Mouse (Mus musculus) layer of hippocampus, postnatal 14 days (tissue): ENCODE measurements around the gene Duox2. TPM values are rescaled to one million over a fixed set of nuclear protein-coding genes. Genes with fewer than 3 reads are reported as not detected.

ENCODE experiments used
- DNase-seq, 2 experiments: peaks; one replicate each; pipeline ENCODE4 v3.0.0; 2021 to 2022; ENCODE audit warnings: low spot score in 2 of 2, mixed read lengths in 1 of 2
- total RNA-seq, 2 experiments: library from RNA; stranded (reverse); gene quantifications; 2 replicates each; pipeline ENCODE4 v1.2.3; 2021

Gene Duox2
- total RNA-seq, 2 experiments from 2014 or later, result 0.09 TPM; not detected in 1

GRCm38 (mm10) chr2:122302574-122303241 lies 4.5 kb upstream of the Duox2 start:
- peak; percentile 46 to 76 for DNase-seq

- DNase-seq, result no peak
Measured at GRCm38 (mm10) chr2:122301921-122302573, 3.8 kb upstream of the Duox2 start.

- no peak for DNase-seq
Measured at GRCm38 (mm10) chr2:122301081-122301920, 3.1 kb upstream of the Duox2 start.

- DNase-seq, result no peak
Measured at GRCm38 (mm10) chr2:122300656-122301020, 2.4 kb upstream of the Duox2 start.

DNA sequence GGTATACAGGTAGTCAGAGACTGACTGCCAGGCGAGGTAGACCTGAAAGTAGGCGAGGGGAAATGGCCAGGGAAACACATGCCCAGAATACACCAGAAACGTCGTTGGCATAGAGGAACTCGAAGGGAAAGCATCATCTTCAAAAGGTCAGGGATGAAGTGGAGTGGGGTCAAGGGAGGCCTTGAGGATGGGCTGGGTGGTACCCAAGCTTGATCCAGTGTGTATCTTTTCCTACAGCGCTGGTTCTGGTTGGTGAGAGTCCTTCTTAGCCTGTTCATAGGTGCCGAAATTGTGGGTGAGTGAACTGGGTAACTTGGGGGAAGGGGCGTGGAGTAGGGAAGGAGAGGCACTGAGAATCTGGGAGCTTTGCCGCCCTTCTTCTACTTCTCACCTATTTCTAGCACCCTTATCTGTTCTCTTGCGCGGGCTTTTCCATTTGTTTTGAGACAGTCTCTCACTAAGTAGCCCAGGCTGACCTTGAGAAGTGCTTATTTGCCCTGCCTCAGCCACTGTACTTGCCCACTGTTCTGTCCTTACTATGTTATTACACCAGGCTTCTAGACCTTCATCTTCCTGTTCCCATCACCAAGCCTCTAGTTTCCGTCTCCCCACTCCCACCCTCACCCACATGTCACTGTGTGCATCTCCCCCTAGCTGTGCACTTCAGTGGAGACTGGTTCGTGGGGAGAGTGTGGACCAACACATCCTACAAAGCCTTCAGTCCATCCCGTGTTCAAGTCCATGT lies 1.8 kb upstream of the Duox2 start:
- no peak for DNase-seq

- no peak for DNase-seq
Measured at GRCm38 (mm10) chr2:122298596-122299490, 594 bp upstream of the Duox2 start, which contains the start of gene Duoxa2. Duoxa2 (plus strand) TSS chr2:122298900.

GRCm38 (mm10) chr2:122297271-122298095 lies 766 bp downstream of the Duox2 start:
- no peak for DNase-seq

- DNase-seq, result no peak
Measured at GRCm38 (mm10) chr2:122294916-122295315, 3.3 kb downstream of the Duox2 start.

GRCm38 (mm10) chr2:122286137-122286536 lies 12.1 kb downstream of the Duox2 start:
- DNase-seq, result no peak

DNA sequence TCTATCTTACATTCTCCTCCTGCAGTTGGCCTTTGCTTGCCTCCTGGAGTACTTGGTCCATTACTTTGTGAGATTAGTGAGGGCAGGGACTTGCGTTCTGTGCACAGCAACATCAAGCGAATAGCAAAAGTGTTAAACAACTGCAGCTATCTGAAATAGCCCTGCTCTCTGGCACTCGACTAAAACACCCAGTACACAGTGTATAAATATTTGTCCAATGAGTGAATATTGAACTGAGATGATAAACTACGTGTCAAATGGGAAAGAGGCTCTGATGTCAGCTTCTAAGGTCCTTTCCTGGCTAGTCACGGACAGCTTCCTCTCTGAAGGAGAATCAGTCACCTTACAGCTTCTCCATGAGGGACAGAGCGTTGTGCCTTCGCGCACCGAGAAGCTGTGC lies 14.2 kb downstream of the Duox2 start:
- DNase-seq, result no peak

- no peak for DNase-seq
Measured at GRCm38 (mm10) chr2:122278769-122279168, 19.5 kb downstream of the Duox2 start.

DNA sequence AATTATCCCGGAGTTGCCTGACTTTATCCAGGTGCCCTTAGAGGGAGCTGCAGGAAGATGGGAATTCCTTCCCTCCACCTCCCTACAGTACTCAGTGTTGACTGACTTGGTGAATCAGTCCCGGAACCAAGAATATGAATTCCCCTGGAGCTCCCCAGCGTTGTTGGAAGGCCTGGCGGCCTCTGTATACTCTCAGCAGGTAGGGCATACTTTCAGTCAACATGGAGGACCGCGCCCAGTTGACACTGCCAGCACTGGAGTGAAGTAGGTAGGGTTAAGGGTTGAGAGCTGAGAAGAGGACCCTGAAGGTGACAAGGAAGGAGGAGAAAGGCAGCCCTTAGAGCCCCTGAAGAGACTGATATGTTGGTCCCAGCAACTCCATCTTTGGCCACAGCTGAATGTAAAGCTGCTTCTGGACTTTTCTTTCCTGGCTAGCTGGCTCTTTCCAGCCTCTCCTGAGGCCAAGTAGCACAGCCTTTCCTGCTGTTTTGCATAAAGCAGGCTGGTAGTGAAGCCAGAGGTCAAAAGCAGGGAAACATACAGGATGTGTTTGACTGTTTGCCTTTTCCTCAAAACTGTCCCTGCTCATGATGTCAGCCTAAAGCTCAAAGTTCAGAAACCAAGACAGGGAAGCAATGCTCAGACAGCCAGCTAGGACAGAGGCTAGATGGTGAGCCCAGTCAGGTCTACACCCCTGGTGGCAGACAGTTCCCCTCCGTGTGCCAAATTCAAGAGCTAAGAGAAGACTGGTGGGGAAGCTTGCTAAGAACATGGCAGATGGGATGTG lies 31.6 kb downstream of the Duox2 start:
- DNase-seq, result no peak

GRCm38 (mm10) chr2:122264690-122265089 lies 33.6 kb downstream of the Duox2 start:
- DNase-seq, result peak in 1 of 2 experiments; percentile 3

DNA sequence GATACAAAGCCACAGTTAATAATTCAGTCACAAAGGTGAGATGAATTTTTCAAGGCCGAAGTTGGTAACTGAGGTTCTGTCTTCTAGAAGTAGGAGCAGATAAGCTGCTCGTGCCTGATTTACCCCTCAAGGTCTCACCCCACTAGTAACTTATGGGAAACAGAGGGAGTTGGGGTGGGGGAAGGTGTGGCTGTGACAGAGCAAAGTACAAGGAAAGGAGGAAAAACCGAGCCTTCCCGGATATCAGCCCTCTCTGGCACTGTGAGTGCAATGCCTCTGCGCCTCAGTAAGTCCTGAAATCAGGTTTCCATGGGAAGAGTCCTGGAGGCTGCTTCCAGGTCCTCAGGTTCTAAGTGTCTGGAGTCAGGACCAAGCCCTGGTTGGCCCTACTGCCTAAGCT lies 37.5 kb downstream of the Duox2 start:
- DNase-seq, result no peak

- no peak for DNase-seq
Measured at GRCm38 (mm10) chr2:122255997-122256396, 42.3 kb downstream of the Duox2 start.

DNA sequence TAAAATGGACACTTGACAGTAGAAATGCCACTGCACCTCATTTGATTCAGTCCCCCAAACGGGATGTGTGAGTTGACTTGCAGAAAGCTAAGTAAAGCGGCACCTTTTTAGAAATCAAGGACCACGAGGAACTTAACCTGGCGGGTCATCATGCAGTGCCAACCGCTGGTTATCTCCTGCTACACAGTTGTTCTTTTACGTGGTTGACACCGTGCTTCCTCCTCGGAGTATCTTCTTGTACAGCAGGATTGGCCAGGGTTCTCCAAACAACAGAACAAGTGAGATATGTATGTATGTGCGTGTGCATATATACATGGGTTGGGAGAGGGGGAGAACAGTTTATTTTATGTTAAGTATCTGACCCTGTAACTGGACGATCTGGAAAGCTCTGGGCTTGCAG lies 50.5 kb downstream of the Duox2 start:
- no peak for DNase-seq

DNA sequence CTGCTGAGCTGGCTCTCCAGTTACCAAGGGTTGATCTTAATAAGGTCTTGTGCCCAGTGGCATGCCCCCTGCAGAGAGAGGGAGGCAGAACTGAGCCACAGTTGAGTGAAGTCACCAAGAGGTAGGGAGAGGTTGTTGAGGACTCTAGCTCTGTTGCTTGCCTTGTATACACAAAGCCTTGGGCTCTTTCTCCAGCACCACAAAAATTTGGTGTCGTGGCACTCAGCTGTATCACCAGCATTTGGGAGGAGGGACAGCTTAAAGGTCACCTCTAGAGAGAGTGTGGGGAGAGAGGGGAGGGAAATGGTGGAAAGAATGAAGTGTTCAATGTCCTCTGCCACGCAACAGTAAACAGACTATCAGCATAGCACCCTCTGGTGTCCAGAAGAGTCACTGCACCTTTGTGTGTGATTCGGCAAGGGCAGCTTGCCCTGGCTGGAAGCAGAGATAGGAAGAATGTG lies 54.5 kb downstream of the Duox2 start:
- DNase-seq, result peak; percentile 72 to 81

DNA sequence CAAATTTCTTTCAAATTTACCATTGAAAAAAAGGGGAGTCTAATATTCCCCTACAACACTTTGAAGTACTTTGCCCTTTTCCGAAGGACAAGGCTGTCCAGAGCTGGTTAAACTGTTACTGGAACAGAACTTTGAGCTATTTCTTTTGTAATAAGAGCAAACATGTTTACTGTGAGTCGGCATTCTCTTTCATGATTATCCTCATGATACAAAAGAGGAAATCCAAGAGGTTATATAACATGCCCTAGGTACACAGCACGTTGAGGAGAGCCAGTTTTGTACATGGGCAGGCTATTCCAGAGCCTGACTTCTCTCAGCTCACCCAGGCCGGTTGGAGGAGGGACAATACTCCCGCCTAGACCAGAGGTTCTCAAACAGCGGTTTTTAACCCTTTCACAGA lies 56.3 kb downstream of the Duox2 start:
- DNase-seq, result no peak
